In the genomic region with DNA sequence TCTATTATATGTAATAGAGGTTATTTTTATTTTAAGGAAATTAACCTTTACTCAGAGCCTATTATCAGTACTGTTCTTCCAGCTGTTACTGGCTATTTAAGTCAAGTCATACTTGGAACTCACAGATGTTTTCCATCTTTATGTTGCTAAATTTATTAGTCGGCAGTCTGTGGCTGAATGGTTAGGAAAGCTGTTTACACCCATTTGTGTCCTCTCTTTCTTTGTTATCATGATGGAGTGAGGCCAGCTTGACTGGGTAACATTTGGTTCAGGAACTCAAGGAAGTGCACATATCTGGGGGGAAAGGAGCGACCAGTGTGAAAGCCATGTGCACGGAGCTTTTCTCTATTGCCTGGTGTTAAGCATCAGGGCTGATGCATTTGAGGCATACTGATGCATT, we compare ENCODE assay signal across 27 mouse cellular contexts.
DNase-seq lines count a peak whose midpoint lies in the region; ATAC-seq and TF ChIP-seq lines count a peak whose summit lies in the region.
"Had no signal": no experiment of that assay in that cellular context is flagged by ENCODE, and none has a peak within 500 bp of the region (broad histone marks: within the 10 kb centered on the region; RNA-seq: fewer than 3 reads in every experiment).

No protein-coding gene starts in this region.

- H3K9me3 ChIP-seq in kidney, embryonic 15.5 days (replicated peaks): no peaks in the 10 kb centered on the region
- H3K9me3 ChIP-seq in lung, embryonic 15.5 days: no peaks in the 10 kb centered on the region
- H3K9me3 ChIP-seq in stomach, embryonic 14.5 days (ENCODE audit: control insufficient read depth, low read depth, low read length): no peaks in the 10 kb centered on the region
- no peaks in the 10 kb centered on the region for H3K9me3 ChIP-seq in stomach, postnatal 0 days (ENCODE audit: control insufficient read depth, low read length)
- no peaks in the 10 kb centered on the region for H3K9me3 ChIP-seq in stomach, embryonic 15.5 days
- H3K9me3 ChIP-seq: embryonic facial prominence, embryonic 13.5 days; forebrain, embryonic 10.5 days; forebrain, embryonic 13.5 days; heart, embryonic 12.5 days; heart, embryonic 15.5 days; hindbrain, embryonic 10.5 days; hindbrain, embryonic 13.5 days had no signal

- peak; percentile 43; the same call in 1 of the 2 replicates for ATAC-seq in kidney, embryonic 15.5 days (replicated peaks; ENCODE audit: low FRiP score)
- ATAC-seq in lung, embryonic 15.5 days (ENCODE audit: borderline replicate concordance, extremely low read depth, low FRiP score, low TSS enrichment): peak; percentile 62; the same call in 1 of the 2 replicates
- peak; percentile 46; the same call in 1 of the 2 replicates for ATAC-seq in stomach, embryonic 14.5 days (ENCODE audit: insufficient number of reproducible peaks, insufficient read depth, low FRiP score, low read depth)
- ATAC-seq in stomach, postnatal 0 days (ENCODE audit: low FRiP score, low TSS enrichment): no peak
- no peak for ATAC-seq in stomach, embryonic 15.5 days (ENCODE audit: insufficient read depth, low FRiP score, low read depth)
- ATAC-seq: activated CD4-positive, CD25-positive, alpha-beta regulatory T cell, adult 4 months; CD4-positive, CD25-positive, alpha-beta regulatory T cell, adult 4 months; forebrain, embryonic 13.5 days; forebrain, embryonic 16.5 days; hindbrain, embryonic 16.5 days had no signal

- no peak for TF ChIP-seq EP300 in stomach, postnatal 0 days (optimal IDR thresholded peaks at IDR 0.05)

- H3K4me1 ChIP-seq in kidney, embryonic 15.5 days: 0 out of 2 replicates have a peak, but pooled peaks cover 2% of the 10 kb centered on the region
- H3K4me1 ChIP-seq in lung, embryonic 15.5 days: peaks cover 3% of the 10 kb centered on the region; the same call in 1 of the 2 replicates
- H3K4me1 ChIP-seq in lung, adult 2 months (ENCODE audit: control insufficient read depth, insufficient read depth, low read length): no peaks in the 10 kb centered on the region
- H3K4me1 ChIP-seq in stomach, embryonic 14.5 days (ENCODE audit: control insufficient read depth, insufficient read depth, low read length): no peaks in the 10 kb centered on the region
- no peaks in the 10 kb centered on the region for H3K4me1 ChIP-seq in stomach, postnatal 0 days (replicated peaks; ENCODE audit: control insufficient read depth, insufficient read depth)
- H3K4me1 ChIP-seq in stomach, embryonic 15.5 days: no peaks in the 10 kb centered on the region
- H3K4me1 ChIP-seq: forebrain, embryonic 10.5 days; forebrain, embryonic 13.5 days; hindbrain, embryonic 10.5 days; hindbrain, embryonic 13.5 days had no signal

- no peak overlapping the region for H3K27ac ChIP-seq in kidney, embryonic 15.5 days
- no peak overlapping the region for H3K27ac ChIP-seq in lung, embryonic 15.5 days
- H3K27ac ChIP-seq in stomach, embryonic 14.5 days (ENCODE audit: low read length): 0 out of 2 replicates have a peak overlapping the region, but pooled peaks have one; percentile 30
- no peak overlapping the region for H3K27ac ChIP-seq in stomach, postnatal 0 days (replicated peaks)
- 0 out of 2 replicates have a peak overlapping the region, but pooled peaks have one; percentile 35 for H3K27ac ChIP-seq in stomach, embryonic 15.5 days
- H3K27ac ChIP-seq: embryonic facial prominence, embryonic 13.5 days; forebrain, embryonic 10.5 days; forebrain, embryonic 13.5 days; heart, embryonic 15.5 days; hindbrain, embryonic 10.5 days; hindbrain, embryonic 13.5 days had no signal

- H3K36me3 ChIP-seq in kidney, embryonic 15.5 days: no peaks in the 10 kb centered on the region
- H3K36me3 ChIP-seq in lung, embryonic 15.5 days: no peaks in the 10 kb centered on the region
- no peaks in the 10 kb centered on the region for H3K36me3 ChIP-seq in stomach, embryonic 14.5 days (ENCODE audit: control insufficient read depth, insufficient read depth, low read length)
- no peaks in the 10 kb centered on the region for H3K36me3 ChIP-seq in stomach, postnatal 0 days (ENCODE audit: control insufficient read depth, insufficient read depth, low read length)
- no peaks in the 10 kb centered on the region for H3K36me3 ChIP-seq in stomach, embryonic 15.5 days
- H3K36me3 ChIP-seq: embryonic facial prominence, embryonic 13.5 days; forebrain, embryonic 10.5 days; heart, embryonic 12.5 days; heart, embryonic 15.5 days; hindbrain, embryonic 10.5 days; hindbrain, embryonic 13.5 days had no signal

- no peaks in the 10 kb centered on the region for H3K27me3 ChIP-seq in kidney, embryonic 15.5 days
- H3K27me3 ChIP-seq in lung, embryonic 15.5 days: no peaks in the 10 kb centered on the region
- no peaks in the 10 kb centered on the region for H3K27me3 ChIP-seq in stomach, embryonic 14.5 days (ENCODE audit: control insufficient read depth, insufficient read depth, low read length)
- no peaks in the 10 kb centered on the region for H3K27me3 ChIP-seq in stomach, postnatal 0 days (ENCODE audit: control insufficient read depth, insufficient read depth, low read length)
- no peaks in the 10 kb centered on the region for H3K27me3 ChIP-seq in stomach, embryonic 15.5 days (replicated peaks)
- H3K27me3 ChIP-seq: embryonic facial prominence, embryonic 13.5 days; forebrain, embryonic 13.5 days; heart, embryonic 12.5 days; heart, embryonic 15.5 days; hindbrain, embryonic 13.5 days had no signal

- no peak overlapping the region for H3K9ac ChIP-seq in kidney, embryonic 15.5 days
- H3K9ac ChIP-seq in lung, embryonic 15.5 days: no peak overlapping the region
- no peak overlapping the region for H3K9ac ChIP-seq in stomach, embryonic 14.5 days (replicated peaks; ENCODE audit: low read depth, low read length)
- H3K9ac ChIP-seq in stomach, postnatal 0 days (ENCODE audit: low read length): no peak overlapping the region
- H3K9ac ChIP-seq in stomach, embryonic 15.5 days: no peak overlapping the region
- H3K9ac ChIP-seq: embryonic facial prominence, embryonic 13.5 days; forebrain, embryonic 13.5 days; heart, embryonic 12.5 days; heart, embryonic 15.5 days; hindbrain, embryonic 13.5 days had no signal

- H3K4me3 ChIP-seq in kidney, embryonic 15.5 days (replicated peaks): no peak overlapping the region
- H3K4me3 ChIP-seq in lung, embryonic 15.5 days: no peak overlapping the region
- no peak overlapping the region for H3K4me3 ChIP-seq in lung, adult 2 months (replicated peaks; ENCODE audit: extremely low read depth, low read depth, low read length)
- H3K4me3 ChIP-seq in stomach, embryonic 14.5 days (ENCODE audit: low read depth, low read length): no peak overlapping the region
- H3K4me3 ChIP-seq in stomach, postnatal 0 days (ENCODE audit: low read depth, low read length): no peak overlapping the region
- no peak overlapping the region for H3K4me3 ChIP-seq in stomach, embryonic 15.5 days (replicated peaks)
- H3K4me3 ChIP-seq: embryonic facial prominence, embryonic 13.5 days; forebrain, embryonic 10.5 days; forebrain, embryonic 13.5 days; heart, embryonic 12.5 days; heart, embryonic 15.5 days; hindbrain, embryonic 10.5 days; hindbrain, embryonic 13.5 days had no signal

- 55% methylated on average over 3 of the region's 3 CpGs for WGBS in kidney, embryonic 15.5 days
- 39% methylated on average over 3 of the region's 3 CpGs for WGBS in lung, embryonic 15.5 days
- WGBS in lung, adult 2 months: 60% methylated on average over 3 of the region's 3 CpGs
- WGBS in stomach, embryonic 14.5 days: 31% methylated on average over 3 of the region's 3 CpGs
- 49% methylated on average over 3 of the region's 3 CpGs for WGBS in stomach, postnatal 0 days
- 39% methylated on average over 3 of the region's 3 CpGs for WGBS in stomach, embryonic 15.5 days

- TF ChIP-seq CTCF in lung, adult 2 months (IDR thresholded peaks at IDR 0.05; ENCODE audit: insufficient read depth, low read length): no peak
- no peak for TF ChIP-seq CTCF in stomach, postnatal 0 days (IDR thresholded peaks at IDR 0.05; ENCODE audit: low read depth)

- H3K4me2 ChIP-seq in kidney, embryonic 15.5 days: no peak overlapping the region
- H3K4me2 ChIP-seq in lung, embryonic 15.5 days: no peak overlapping the region
- H3K4me2 ChIP-seq in stomach, embryonic 14.5 days (replicated peaks; ENCODE audit: low read depth, low read length): no peak overlapping the region
- H3K4me2 ChIP-seq in stomach, postnatal 0 days (replicated peaks; ENCODE audit: low read depth): no peak overlapping the region
- no peak overlapping the region for H3K4me2 ChIP-seq in stomach, embryonic 15.5 days
- H3K4me2 ChIP-seq: embryonic facial prominence, embryonic 13.5 days; forebrain, embryonic 13.5 days; heart, embryonic 12.5 days; heart, embryonic 15.5 days; hindbrain, embryonic 13.5 days had no signal

- TF ChIP-seq POLR2A in lung, adult 2 months (IDR thresholded peaks at IDR 0.05; ENCODE audit: borderline replicate concordance, extremely low read depth, low read depth, low read length): no peak

- DNase-seq in kidney, postnatal 25 days: no peak
- DNase-seq in lung, adult 2 months: no peak
- DNase-seq in stomach, postnatal 0 days (ENCODE audit: low spot score): no peak
- no peak for DNase-seq in cerebellum, adult 18-20 months
- DNase-seq: adrenal gland, adult 8-10 months; adrenal gland, postnatal 25 days; cerebellum, adult 11-12 months; cerebellum, adult 9-10 months; cerebellum, postnatal 14 days; gastrocnemius, postnatal 10 days; gastrocnemius, postnatal 36 days; heart, postnatal 36 days had no signal

Comparison
In these comparisons a context has a peak if more than half of its experiments do, and no peak if none do; other contexts are left out.
1. ATAC-seq: peak in kidney, embryonic 15.5 days (single experiment), lung, embryonic 15.5 days (single experiment) and stomach, embryonic 14.5 days (single experiment); none in stomach, postnatal 0 days (single experiment) and stomach, embryonic 15.5 days (single experiment).
2. H3K27ac ChIP-seq: peak in stomach, embryonic 14.5 days (single experiment) and stomach, embryonic 15.5 days (single experiment); none in kidney, embryonic 15.5 days (single experiment), lung, embryonic 15.5 days (single experiment) and stomach, postnatal 0 days (single experiment).